Mouse (Mus musculus) adipocyte (in vitro differentiated cells): ENCODE data around the gene Akap9.
A peak's percentile ranks its signal among the peaks of the same experiment; 100 is the strongest.
"Not testable (repeated sequence)": the region's sequence is repeated elsewhere in the genome, so short reads cannot be mapped to it uniquely, and the experiment has no call there.

Experiments used
- DNase-seq: peaks from one replicate; pipeline ENCODE4 v3.0.0-alpha.2; 2016; ENCODE audit warnings: low spot score

Gene Akap9

DNA sequence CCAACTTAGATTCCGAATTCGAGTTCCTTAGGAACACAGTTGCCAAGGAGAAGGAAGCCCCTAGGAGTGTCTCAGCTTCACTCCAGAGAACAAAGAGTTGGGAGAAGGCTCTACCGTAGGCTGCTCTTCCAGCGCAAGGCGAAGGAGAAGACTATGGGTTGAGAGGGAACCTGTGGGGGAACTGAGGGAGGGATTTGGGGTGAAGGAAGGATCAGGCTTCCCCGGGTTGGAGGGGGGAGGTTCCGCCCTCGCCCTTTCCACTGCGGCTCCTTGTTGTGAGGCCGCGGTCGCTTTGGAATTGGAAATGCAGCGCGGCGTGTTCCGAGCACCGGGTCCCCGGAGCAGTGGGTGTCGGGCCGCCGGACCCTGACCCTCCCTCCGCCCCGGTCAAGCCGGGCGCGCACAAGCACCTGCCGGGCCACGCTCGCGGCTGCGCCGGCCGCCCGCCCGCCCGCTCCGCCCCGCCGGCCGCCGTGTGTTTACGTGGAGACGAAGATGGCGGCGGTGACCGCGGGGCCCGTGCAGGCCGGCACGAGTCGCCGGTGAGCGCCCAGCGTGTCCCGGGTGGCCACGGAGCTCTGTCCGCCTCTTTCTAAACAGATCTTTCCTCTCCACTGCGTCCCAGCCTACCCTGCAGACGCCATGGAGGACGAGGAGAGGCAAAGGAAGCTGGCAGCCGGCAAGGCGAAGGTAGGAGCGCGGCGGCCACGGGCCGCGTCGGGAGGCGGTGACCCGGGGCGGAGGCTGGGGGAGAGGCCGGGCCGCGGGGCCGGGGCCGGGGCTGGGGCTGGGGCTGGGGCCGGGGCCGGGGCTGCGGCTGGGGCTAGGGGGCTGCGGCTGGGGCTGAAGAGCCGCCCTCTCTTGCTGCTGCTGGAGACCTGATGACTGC is at the start of gene Akap9:
Akap9 (plus strand) TSS at position 254 of the 889 bp plus-strand sequence.
- peak; percentile 50 for DNase-seq

GRCm38 (mm10) chr5:3886862-3887261 is 41.0 kb upstream of the Akap9 start:
- DNase-seq, result not testable (repeated sequence)

- no peak for DNase-seq
Measured at GRCm38 (mm10) chr5:3889201-3889600, 38.7 kb upstream of the Akap9 start.

DNA sequence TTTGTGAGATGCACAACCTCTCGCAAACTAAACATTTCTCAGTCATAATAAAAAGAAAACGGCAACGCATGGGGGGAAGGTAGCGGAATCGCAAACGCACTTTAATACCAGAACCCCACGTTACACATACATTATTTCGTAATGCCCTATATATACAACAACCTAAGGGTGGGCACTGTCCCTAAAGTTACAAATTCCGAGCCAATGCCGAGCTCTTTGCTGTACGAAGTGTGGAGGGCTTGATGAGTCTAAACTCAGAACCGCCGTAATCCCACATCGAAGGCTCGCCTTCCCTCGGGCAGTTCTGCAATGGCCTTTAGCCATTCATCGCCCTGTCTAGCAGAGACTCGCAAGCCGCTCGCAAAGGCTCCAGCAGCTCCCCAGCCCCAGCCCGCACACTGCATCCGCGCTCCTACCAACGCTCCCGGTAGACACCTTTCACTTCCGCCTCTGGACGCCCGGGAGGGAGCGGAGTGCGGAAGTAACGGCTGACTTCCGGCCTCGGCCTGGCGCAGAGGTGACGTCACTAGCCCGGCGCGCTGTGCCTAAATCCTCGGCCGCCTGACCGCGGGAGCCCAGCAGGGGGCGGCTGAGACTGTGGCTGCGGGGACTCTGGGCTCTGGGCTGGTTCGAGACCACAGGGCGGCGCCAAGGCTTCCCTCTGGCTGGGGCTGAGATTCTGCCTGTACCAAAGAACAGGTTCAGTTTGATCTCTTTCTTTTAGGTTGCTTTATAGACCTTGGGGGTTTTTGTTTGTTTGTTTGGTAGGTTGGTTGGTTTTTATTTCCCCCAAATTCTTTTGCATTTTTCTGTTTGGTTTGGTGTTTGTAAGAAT is 34.2 kb upstream of the Akap9 start, which contains the start of gene Mterf1a:
Mterf1a (minus strand) TSS at position 475 of the 835 bp plus-strand sequence.
- DNase-seq, result peak; percentile 35

- not testable (repeated sequence) for DNase-seq
Measured at GRCm38 (mm10) chr5:3894294-3894619, 33.6 kb upstream of the Akap9 start.

- no peak for DNase-seq
Measured at GRCm38 (mm10) chr5:3905471-3905870, 22.4 kb upstream of the Akap9 start.

- no peak for DNase-seq
Measured at GRCm38 (mm10) chr5:3922350-3922749, 5.5 kb upstream of the Akap9 start.

DNA sequence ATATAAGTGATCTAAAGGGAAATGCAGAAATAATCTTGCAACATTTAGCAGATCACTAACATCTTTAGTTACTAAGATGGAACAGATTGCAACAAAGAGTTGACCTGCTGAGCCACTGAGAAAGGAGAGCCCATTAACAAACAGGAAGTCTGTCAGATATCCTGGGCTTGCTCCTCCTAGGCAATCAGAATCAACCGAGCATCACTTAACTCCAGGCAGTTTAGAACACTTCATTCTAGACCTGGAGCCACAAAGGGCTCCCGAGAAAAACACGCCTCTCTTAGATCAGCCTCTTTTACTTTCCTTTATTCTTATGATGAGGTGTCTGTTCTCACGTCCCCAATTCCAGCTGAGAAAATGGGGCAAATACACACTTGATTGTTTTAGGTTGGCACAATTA is 1.2 kb upstream of the Akap9 start:
- no peak for DNase-seq

- DNase-seq, result peak; percentile 74
Measured at GRCm38 (mm10) chr5:3928690-3929046, 814 bp downstream of the Akap9 start.

- DNase-seq, result no peak
Measured at GRCm38 (mm10) chr5:3930760-3931159, 2.9 kb downstream of the Akap9 start.

DNA sequence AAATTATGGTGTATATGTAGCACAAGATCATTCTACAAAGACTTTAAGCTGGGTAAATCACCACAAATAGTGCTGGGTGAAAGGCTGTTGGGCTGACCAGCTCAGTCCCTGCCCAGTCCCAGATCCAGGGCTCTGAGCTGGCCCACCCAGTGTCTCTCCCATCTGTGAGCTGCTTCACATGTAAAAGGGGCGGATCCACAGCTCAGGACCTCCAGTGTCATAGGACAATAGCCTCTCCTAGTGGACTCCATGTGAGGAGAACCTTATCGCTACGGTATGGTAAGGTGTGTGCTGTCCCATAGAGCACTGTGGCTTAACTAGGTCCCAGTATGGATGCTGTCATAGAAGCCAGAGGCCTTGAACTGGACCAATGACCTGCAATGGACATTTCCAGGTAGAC is 3.8 kb downstream of the Akap9 start:
- DNase-seq, result no peak

DNA sequence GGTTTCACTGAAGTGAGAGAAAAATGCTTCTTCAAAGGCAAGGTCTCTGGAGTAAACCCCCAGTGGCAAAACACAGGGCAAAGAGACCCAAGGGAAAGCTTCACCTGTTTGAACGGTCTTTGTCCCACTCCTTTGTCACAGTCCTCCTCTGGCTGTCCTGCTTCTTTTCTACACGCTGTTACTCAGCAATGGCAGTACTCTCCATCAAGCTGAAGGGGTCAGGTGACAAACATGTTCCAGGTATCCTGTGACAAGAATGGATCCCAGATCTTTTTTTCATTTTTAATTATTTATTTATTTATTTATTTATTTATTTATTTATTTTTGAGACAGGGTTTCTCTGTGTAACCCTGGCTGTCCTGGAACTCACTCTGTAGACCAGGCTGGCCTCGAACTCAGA is 5.7 kb downstream of the Akap9 start:
- no peak for DNase-seq

DNA sequence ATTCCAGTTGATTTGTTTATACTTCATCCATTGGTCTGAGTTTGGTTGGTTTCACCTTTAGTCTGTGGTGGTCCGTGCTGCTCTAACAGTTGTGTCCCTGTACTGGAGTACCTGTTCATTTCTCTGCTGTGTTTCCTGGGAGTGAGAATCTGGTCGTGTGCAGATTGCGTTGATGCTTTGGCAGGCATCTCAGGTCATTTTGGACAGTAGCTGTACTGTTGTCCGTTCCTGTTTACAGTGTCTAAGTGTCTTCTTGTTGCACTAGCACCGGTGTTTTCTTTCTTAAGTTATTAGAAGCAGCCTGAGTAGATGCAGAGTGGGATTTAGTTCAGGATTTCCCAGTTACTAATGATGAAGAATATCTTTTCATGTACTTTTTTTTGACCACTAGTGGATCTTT is 7.4 kb downstream of the Akap9 start:
- DNase-seq, result no peak

DNA sequence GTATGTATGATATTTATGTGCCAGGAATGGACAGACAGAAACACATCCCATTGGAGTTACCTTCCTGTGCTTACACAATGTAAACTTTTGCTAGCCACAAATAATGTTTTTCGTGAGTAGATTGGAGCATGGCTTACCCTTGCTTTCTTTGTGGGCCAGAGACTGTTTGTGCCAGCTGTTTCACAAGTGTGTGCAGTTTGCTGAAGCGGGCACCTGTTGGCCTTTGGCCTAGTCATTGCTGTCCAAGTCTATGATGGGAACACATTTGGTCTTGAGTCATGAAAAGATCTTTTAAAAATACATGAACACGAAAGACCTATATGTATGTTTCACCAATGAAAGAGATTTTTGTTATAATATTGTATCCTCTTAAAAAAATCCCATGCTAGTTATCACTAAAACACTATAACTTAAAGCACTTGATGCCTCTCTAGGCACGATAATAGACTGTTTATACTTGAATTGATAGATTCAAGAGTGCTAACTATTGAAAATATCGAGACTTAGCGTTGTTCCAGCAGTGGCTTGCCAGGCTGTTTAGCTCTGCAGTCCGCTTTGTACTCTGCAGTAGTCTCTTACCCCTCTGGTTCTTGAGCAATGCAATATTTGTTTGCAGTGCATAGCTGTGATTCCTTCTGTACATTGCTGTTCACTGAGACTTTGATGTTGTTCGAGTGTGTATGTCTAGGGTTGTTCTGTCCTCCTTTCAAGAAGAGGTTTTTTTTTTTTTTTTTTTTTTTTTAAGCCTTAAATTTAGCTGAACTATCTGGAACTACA is 8.1 kb downstream of the Akap9 start:
- DNase-seq, result peak; percentile 19

DNA sequence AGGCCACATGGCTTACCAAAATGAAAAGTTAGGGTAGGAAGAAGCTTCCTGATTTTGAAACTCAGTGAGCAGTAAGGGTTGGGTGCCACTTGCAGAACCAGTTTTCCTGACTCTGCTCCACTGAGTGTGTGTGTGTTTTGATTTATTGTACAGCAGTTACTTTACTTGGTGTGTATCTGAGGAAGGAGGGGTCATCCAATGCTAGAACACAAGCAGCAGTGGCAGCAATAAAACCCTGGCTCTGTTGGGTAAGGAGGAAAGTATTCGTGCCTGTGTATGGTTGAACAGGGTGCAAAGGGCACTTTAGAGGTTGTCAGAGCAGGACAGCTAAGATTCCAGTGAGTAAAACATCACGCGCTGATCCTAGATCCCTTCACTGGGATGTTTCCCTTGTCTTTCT is 11.1 kb downstream of the Akap9 start:
- DNase-seq, result no peak

DNA sequence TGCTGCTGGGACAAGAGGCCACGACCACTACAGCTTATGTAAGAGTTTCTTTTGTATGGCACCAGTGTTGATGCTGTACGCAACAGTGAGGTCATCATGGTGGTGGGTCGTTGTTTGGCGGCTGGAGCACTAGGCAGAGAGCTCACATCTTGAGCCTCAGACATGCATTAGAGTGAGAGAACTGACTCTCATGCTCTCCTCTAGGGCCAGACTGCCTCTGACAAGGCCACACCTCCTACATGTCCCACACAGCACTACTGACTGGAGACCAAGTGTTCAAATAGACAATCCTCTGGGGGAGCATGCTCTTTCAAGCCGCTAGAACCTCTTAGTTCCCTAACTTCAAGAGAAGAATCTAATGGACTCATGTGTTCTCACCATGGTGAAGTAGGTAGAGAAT is 11.5 kb downstream of the Akap9 start:
- no peak for DNase-seq

GRCm38 (mm10) chr5:3941240-3941639 is 13.4 kb downstream of the Akap9 start:
- no peak for DNase-seq

DNA sequence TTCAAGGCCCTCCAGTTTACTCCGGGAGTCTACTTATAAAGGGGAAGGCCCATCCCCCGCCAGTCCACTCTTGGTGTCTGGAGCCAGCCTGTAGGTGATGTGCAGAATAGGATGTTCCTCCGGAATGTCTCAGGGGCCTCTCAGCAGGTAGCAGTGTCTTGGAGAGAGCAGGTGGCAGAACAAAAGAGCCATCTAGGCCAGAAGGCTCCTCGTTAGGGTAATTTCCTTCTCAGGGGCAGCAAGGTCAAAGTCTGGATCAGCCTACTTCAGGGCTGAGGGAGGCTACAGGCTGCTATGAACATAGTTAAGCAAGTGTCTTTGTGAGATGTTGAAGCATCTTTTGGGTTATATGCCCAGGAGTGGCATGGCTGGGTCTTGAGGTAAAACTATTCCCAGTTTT is 15.3 kb downstream of the Akap9 start:
- not testable (repeated sequence) for DNase-seq

GRCm38 (mm10) chr5:3952498-3952897 is 24.6 kb downstream of the Akap9 start:
- DNase-seq, result no peak

GRCm38 (mm10) chr5:3954541-3954940 is 26.7 kb downstream of the Akap9 start:
- DNase-seq, result no peak

- DNase-seq, result no peak
Measured at GRCm38 (mm10) chr5:3961286-3961685, 33.4 kb downstream of the Akap9 start.

GRCm38 (mm10) chr5:3968415-3968814 is 40.6 kb downstream of the Akap9 start:
- no peak for DNase-seq
